Mouse (Mus musculus): ENCODE measurements around the gene Klkb1. TPM values are rescaled to one million over a fixed set of nuclear protein-coding genes. Genes with fewer than 3 reads are reported as not detected.

Gene Klkb1
- polyA plus RNA-seq, 2 experiments = 4.3 to 6.0 TPM

- 67% methylated on average over 3 of the region's 3 CpGs for WGBS (ENCODE audit: insufficient replicate concordance)
- Histone ChIP-seq H3K9me3 (ENCODE audit: control insufficient read depth, low read length) (no peaks in the 10 kb centered on the region), H3K27ac (no peak overlapping the region), H3K4me3 (ENCODE audit: insufficient read depth in 1 of 2, low read depth in 2 of 2, low read length in 2 of 2) (no peak overlapping the region), H3K36me3 (replicated peaks; ENCODE audit: control insufficient read depth, insufficient read depth, low read depth) (no peaks in the 10 kb centered on the region), H3K4me2 (ENCODE audit: low read depth) (no peak overlapping the region), H3K9ac (replicated peaks) (no peak overlapping the region), H3K4me1 (replicated peaks; ENCODE audit: control insufficient read depth in 2 of 2, insufficient read depth in 2 of 2, low read length in 1 of 2) (no peaks in the 10 kb centered on the region; a peak in 1 of 4 replicates), H3K27me3 (ENCODE audit: control insufficient read depth, insufficient read depth, low read length) (no peaks in the 10 kb centered on the region)
- ATAC-seq (ENCODE audit: insufficient read depth) = no peak
- TF ChIP-seq EP300 (IDR thresholded peaks at IDR 0.05; ENCODE audit: low read depth) (no peak), CTCF (IDR thresholded peaks at IDR 0.05; ENCODE audit: low read depth) (no peak)
- no peak for DNase-seq (ENCODE audit: low read depth in 3 of 3, low spot score in 3 of 3)
Measured at GRCm38 (mm10) chr8:45277453-45277852, 17.2 kb downstream of the Klkb1 start.

- WGBS (ENCODE audit: insufficient replicate concordance) = 61% methylated on average over 4 of the region's 4 CpGs
- Histone ChIP-seq H3K36me3 (replicated peaks; ENCODE audit: control insufficient read depth, insufficient read depth, low read depth) (no peaks in the 10 kb centered on the region), H3K4me1 (replicated peaks; ENCODE audit: control insufficient read depth in 2 of 2, insufficient read depth in 2 of 2, low read length in 1 of 2) (no peaks in the 10 kb centered on the region), H3K9me3 (ENCODE audit: control insufficient read depth, low read length) (no peaks in the 10 kb centered on the region), H3K27ac (no peak overlapping the region), H3K9ac (replicated peaks) (no peak overlapping the region), H3K4me3 (ENCODE audit: insufficient read depth in 1 of 2, low read depth in 2 of 2, low read length in 2 of 2) (no peak overlapping the region), H3K27me3 (ENCODE audit: control insufficient read depth, insufficient read depth, low read length) (no peaks in the 10 kb centered on the region), H3K4me2 (ENCODE audit: low read depth) (no peak overlapping the region)
- no peak for DNase-seq (ENCODE audit: low read depth in 3 of 3, low spot score in 3 of 3)
- no peak for ATAC-seq (ENCODE audit: insufficient read depth)
- TF ChIP-seq CTCF (IDR thresholded peaks at IDR 0.05; ENCODE audit: low read depth) = no peak
- no peak for TF ChIP-seq EP300 (IDR thresholded peaks at IDR 0.05; ENCODE audit: low read depth)
Measured at GRCm38 (mm10) chr8:45274317-45274716, 20.3 kb downstream of the Klkb1 start.

- Histone ChIP-seq H3K27ac (no peak overlapping the region), H3K27me3 (ENCODE audit: control insufficient read depth, insufficient read depth, low read length) (no peaks in the 10 kb centered on the region), H3K4me1 (replicated peaks; ENCODE audit: control insufficient read depth in 2 of 2, insufficient read depth in 2 of 2, low read length in 1 of 2) (peaks cover 0 to 5% of the 10 kb centered on the region in 2 experiments; a peak in 1 of 4 replicates), H3K36me3 (replicated peaks; ENCODE audit: control insufficient read depth, insufficient read depth, low read depth) (no peaks in the 10 kb centered on the region), H3K9me3 (ENCODE audit: control insufficient read depth, low read length) (no peaks in the 10 kb centered on the region), H3K4me3 (ENCODE audit: insufficient read depth in 1 of 2, low read depth in 2 of 2, low read length in 2 of 2) (no peak overlapping the region), H3K4me2 (ENCODE audit: low read depth) (no peak overlapping the region), H3K9ac (replicated peaks) (no peak overlapping the region)
- no peak for TF ChIP-seq CTCF (IDR thresholded peaks at IDR 0.05; ENCODE audit: low read depth)
- DNase-seq (ENCODE audit: low read depth in 3 of 3, low spot score in 3 of 3) (no peak), ATAC-seq (ENCODE audit: insufficient read depth) (no peak)
Measured at GRCm38 (mm10) chr8:45269056-45269455, 25.6 kb downstream of the Klkb1 start.

- no peak for TF ChIP-seq CTCF (IDR thresholded peaks at IDR 0.05; ENCODE audit: low read depth)
- TF ChIP-seq EP300 (IDR thresholded peaks at IDR 0.05; ENCODE audit: low read depth) = no peak
- H3K27ac ChIP-seq = no peak overlapping the region
- H3K9me3 ChIP-seq (ENCODE audit: control insufficient read depth, low read length) = no peaks in the 10 kb centered on the region
- ATAC-seq (ENCODE audit: insufficient read depth) (no peak), DNase-seq (ENCODE audit: low read depth in 3 of 3, low spot score in 3 of 3) (no peak)
- no peaks in the 10 kb centered on the region for H3K36me3 ChIP-seq (replicated peaks; ENCODE audit: control insufficient read depth, insufficient read depth, low read depth)
- H3K9ac ChIP-seq (replicated peaks) = no peak overlapping the region
- no peak overlapping the region for H3K4me3 ChIP-seq (ENCODE audit: insufficient read depth in 1 of 2, low read depth in 2 of 2, low read length in 2 of 2)
- H3K4me2 ChIP-seq (ENCODE audit: low read depth) = no peak overlapping the region
- H3K4me1 ChIP-seq (replicated peaks; ENCODE audit: control insufficient read depth in 2 of 2, insufficient read depth in 2 of 2, low read length in 1 of 2) = peaks cover 0 to 5% of the 10 kb centered on the region in 2 experiments; a peak in 1 of 4 replicates
- no peaks in the 10 kb centered on the region for H3K27me3 ChIP-seq (ENCODE audit: control insufficient read depth, insufficient read depth, low read length)
Measured at GRCm38 (mm10) chr8:45268485-45268884, 26.2 kb downstream of the Klkb1 start.

- no peak for DNase-seq (ENCODE audit: low read depth in 3 of 3, low spot score in 3 of 3)
Measured at GRCm38 (mm10) chr8:45267611-45268391, 26.9 kb downstream of the Klkb1 start.

More at GRCm38 (mm10) chr8:45267611-45268391, 26.9 kb downstream of the Klkb1 start:
- ATAC-seq (ENCODE audit: insufficient read depth) = no peak
- H3K36me3 ChIP-seq (replicated peaks; ENCODE audit: control insufficient read depth, insufficient read depth, low read depth) = no peaks in the 10 kb centered on the region
- no peak overlapping the region for H3K9ac ChIP-seq (replicated peaks)
- no peak for TF ChIP-seq CTCF (IDR thresholded peaks at IDR 0.05; ENCODE audit: low read depth)
- no peak for TF ChIP-seq EP300 (IDR thresholded peaks at IDR 0.05; ENCODE audit: low read depth)
- no peak overlapping the region for H3K27ac ChIP-seq
- no peaks in the 10 kb centered on the region for H3K9me3 ChIP-seq (ENCODE audit: control insufficient read depth, low read length)
- peaks cover 0 to 5% of the 10 kb centered on the region in 2 experiments; a peak in 1 of 4 replicates for H3K4me1 ChIP-seq (replicated peaks; ENCODE audit: control insufficient read depth in 2 of 2, insufficient read depth in 2 of 2, low read length in 1 of 2)
- H3K27me3 ChIP-seq (ENCODE audit: control insufficient read depth, insufficient read depth, low read length) = no peaks in the 10 kb centered on the region
- WGBS (ENCODE audit: insufficient replicate concordance) = 56% methylated on average over 4 of the region's 4 CpGs
- no peak overlapping the region for H3K4me2 ChIP-seq (ENCODE audit: low read depth)
- no peak overlapping the region for H3K4me3 ChIP-seq (ENCODE audit: insufficient read depth in 1 of 2, low read depth in 2 of 2, low read length in 2 of 2)
